Mouse (Mus musculus) cerebellum, postnatal 25 days (tissue): Measurements from ENCODE around the gene Cct2.
"Not testable (repeated sequence)": the region's sequence is repeated elsewhere in the genome, so short reads cannot be mapped to it uniquely, and the experiment has no call there.

Experiments used
- DNase-seq, 2 experiments: peaks; one replicate each; pipeline ENCODE4 v3.0.0; 2021; ENCODE audit warnings: mixed read lengths in 2 of 2

Gene Cct2

DNA sequence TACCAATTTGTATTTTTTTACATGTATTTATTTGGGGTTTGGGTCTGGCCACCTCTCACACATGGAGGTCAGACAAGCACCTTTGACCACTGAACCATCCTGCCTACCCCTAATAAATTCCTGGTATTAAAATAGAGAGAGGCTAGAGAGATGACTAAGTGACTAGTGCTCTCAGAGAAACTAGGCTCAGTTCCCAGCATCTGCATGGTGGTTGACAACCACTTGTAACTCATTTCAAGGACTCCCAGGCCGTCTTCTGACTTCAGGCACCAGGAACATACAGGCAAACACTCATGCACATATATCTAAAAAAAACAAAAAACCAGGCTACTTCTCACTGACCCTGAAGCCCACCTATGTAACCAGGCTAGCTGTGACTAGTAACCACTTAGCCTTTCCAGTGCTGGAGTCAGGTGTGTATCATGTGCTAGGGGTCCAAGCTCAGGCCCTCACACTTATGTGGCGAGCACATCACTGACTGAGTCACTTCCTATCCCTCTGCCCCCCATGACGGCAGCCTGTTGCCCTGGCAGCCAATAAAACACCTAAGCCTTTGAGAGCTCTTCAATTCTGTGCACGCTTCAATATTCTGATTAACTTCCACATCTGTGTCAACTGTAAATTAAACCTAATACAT is 13.5 kb downstream of the Cct2 start:
- DNase-seq = no peak

DNA sequence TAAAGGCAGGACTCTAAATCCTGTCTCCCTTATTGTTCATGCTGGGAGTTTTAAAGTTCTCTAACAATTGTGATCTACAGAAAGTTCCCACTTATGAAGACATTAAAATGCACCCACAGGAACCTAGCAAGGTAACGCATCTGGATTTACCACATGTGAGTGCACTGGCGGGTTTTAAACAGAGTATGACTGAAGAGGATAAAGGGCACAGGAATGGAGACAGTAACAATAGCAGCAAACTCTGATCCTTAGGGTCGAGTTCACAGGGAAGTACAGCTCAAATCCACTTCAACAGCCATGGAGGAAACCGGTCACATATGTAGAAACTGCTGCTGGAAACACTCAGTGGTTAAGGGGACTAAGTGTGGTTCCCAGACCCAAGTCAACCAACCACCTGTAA is 14.4 kb downstream of the Cct2 start:
- no peak for DNase-seq

- peak; percentile 66 to 76 for DNase-seq
These were observed 18.2 kb downstream of the Cct2 start, which contains the start of gene Lrrc10 for GRCm38 (mm10) chr10:117045175-117046056. Lrrc10 (plus strand) TSS chr10:117045341.

GRCm38 (mm10) chr10:117043497-117044166 is 20.0 kb downstream of the Cct2 start:
- DNase-seq = not testable (repeated sequence)

DNA sequence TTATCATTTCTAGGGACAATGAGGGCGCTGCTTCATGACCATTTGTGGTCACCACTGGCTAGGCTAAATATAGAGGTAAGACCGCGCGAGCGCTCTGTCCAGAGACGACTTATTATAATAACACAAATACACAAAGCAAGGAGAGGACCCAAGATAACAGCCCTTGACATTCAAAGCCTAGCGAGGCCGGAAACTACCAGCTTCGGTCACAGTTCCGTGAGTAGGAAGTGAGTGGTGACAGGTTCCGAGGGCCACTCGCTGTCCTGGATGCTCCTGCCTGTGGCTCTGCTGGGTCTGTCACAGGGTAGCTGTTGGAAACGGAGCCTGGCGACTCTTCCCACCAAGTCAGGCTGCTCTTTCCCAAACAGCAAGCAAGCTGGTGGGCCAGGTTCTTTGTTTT is 21.3 kb downstream of the Cct2 start:
- DNase-seq = no peak

DNA sequence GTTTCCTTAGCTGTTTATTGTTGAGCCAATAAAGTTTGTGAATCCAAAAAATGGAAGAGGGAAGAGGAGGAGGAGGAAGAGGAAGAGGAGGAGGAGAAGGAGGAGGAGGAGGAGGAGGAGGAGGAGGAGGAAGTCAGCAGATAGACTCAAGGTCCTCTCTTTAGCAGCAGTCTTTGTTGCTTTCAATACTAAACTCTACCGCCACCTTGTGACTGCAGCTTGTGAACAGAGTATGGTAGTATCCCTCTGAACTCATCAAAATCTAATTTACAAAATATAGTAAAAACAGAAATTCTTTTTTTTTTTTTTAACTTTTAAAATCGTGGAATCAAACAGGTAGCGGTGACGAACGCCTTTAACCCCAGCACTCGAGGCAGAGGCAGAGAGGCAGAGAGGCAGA is 23.3 kb downstream of the Cct2 start:
- DNase-seq = no peak

GRCm38 (mm10) chr10:117033785-117034184 is 29.8 kb downstream of the Cct2 start:
- DNase-seq = peak; percentile 71 to 87

GRCm38 (mm10) chr10:117031160-117031559 is 32.5 kb downstream of the Cct2 start:
- DNase-seq = no peak

DNA sequence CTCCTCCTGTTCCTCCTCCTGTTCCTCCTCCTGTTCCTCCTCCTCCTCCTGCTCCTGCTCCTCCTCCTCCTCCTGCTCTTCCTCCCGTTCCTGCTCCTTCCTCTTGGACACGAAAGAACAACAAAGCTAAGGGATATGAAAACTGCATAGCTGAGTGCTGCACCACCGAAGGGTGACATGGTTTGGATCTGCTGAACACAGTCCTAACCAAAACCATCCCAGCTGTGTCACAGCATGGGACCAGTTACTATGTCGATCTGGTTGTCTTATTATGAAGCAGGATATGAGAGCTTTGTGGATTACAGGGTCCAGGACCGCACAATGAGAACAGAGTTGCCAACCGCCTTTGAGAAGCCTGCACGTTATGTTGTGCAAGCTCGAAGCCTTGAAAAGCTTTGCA is 37.4 kb downstream of the Cct2 start:
- DNase-seq = no peak

DNA sequence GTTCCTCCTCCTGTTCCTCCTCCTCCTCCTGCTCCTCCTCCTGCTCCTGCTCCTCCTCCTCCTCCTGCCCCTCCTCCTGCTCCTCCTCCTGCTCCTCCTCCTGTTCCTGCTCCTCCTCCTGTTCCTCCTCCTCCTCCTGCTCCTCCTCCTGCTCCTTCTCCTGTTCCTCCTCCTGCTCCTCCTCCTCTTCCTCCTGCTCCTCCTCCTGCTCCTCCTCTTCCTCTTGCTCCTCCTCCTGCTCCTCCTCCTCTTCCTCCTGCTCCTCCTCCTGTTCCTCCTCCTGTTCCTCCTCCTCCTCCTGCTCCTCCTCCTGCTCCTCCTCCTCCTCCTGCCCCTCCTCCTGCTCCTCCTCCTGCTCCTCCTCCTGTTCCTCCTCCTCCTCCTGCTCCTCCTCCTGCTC is 37.8 kb downstream of the Cct2 start:
- not testable (repeated sequence) for DNase-seq

DNA sequence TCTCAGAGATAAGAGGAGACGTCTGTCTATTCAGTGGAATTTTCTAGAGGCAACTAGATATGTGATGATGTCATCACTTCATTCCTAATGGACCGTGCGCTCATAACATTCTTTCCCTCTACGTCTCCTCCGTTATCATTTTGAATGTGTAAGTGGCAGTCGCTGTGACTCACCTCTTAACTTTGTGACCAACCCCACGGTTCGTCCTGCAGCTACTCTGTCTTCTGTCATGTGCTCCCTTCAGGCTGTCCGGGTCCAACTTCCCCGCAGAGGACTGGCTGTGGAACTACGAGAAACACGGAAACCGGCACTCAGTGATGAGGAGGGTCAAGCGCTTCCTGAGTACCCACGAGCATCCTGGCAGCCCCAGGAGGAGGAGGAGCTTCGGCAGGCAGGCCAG is 39.9 kb downstream of the Cct2 start:
- DNase-seq = no peak

DNA sequence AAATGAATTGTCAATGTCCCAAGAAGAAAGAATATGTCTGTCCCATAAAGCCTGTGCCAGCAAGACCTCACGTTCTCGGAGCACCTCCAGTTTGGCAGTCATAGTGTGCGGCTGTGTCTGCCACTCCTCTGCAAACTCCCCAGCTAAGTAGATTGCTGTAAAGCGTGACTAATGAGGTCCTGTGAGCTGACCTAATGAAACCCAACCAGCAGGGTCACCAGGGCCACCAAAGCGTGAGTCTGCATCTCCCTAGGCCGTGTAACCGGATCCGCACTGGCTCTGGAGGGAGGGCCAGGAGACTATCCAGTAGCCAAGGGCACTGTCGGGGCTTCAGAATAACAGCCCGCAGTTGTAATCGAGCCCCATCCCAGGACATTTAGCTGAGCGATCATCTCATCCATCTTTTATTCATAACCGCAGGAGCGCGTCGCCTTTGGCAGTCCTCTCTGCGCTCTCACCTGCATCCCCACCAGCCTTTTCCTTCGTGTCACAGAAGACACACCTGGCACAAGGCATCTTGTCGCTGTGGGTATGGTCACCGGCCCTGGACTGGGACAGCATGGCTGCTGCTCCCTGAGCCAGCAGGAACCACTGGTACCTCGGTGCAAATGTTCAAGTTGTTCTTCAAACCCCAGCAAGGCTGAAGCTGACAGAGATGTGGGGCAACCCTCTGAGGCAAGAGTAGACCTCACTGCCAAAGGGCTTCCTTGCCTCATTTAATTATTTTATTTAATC is 42.4 kb downstream of the Cct2 start:
- DNase-seq = no peak

DNA sequence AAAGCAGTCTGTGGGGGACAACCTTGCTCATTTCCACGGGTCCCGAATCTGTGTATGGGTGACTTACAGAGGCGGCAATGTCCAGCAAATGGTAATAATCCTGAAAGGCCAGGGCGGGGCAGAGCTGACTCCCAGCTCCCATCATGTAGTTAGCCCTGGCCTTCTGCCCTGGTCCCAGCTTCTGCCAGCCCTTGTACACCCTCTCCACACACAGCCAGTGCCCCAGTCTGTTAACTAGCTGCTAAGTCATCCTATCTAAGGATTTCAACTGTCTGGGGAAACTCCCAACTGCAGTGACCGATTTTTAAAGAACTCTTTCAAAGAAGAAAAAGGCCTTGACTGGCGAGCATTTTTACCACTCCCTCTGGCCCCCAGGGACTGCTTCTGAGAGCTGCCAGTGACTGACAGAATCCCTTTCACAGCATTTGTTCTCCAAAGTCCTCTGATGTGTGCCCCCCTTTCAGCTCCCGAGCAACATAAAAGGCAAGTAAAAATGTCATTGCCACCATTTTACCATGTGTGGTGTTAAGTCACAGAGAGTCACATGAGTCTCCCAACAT is 45.3 kb downstream of the Cct2 start:
- DNase-seq = no peak

GRCm38 (mm10) chr10:117014565-117014964 is 49.0 kb downstream of the Cct2 start:
- DNase-seq = no peak

- no peak for DNase-seq
These were observed 49.8 kb downstream of the Cct2 start for GRCm38 (mm10) chr10:117013689-117014390.

GRCm38 (mm10) chr10:117011047-117011446 is 52.6 kb downstream of the Cct2 start:
- DNase-seq = no peak

GRCm38 (mm10) chr10:117009691-117010090 is 53.9 kb downstream of the Cct2 start:
- DNase-seq = no peak

DNA sequence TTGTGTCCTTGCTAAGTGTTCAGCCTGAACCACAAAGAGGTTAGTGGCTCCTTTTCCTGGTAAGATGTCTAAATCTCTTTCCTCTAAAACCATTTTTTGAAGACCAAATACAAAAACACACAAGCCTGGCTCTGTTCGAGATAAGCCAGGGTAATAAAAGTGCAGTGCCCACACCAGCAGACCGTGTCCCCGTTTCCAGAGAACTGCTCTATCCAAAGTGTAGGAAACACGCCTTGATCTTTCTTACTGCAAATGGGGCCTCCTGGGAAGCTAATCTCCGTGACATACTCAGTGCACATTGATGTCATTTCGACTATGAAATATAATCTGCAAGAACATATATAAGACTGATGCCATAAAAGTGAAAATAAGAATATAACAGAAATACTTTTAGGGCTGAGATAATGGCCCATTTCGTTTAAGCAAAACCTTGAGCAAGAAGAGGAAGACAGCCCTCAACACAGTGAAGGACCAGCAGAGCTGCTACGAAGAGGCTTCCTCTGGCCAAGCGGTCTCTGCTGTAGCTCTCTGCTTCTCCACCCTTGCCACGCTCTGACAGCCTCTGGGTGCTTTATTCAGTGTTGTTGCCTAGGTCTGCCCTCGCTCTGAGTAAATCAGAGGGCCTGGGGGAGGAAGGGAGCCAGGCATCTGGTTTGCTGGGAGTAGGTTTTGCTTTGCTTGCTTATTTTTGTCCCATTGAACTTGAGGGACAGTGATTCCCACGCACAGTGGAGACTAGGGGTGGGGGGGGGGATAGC is 57.7 kb downstream of the Cct2 start:
- DNase-seq = no peak

- DNase-seq = no peak
These were observed 58.9 kb downstream of the Cct2 start for GRCm38 (mm10) chr10:117004695-117005094.
